Mouse (Mus musculus) heart, postnatal 0 days (tissue): ENCODE results near the gene Nectin2.

Experiments
- CTCF ChIP-seq: IDR thresholded peaks from 2 replicates; pipeline ENCODE4 v1.5.1; 2016; ENCODE audit warnings: antibody characterized with exemption, control low read depth, low read depth
- EP300 ChIP-seq: IDR thresholded peaks from 2 replicates; pipeline ENCODE4 v1.6.1; 2016; ENCODE audit warnings: antibody characterized with exemption, low read depth

GRCm38 (mm10) chr7:19682979-19683378 lies 67.3 kb downstream of the Nectin2 start:
- TF ChIP-seq CTCF: no peak
- TF ChIP-seq EP300: no peak
